Mouse (Mus musculus): Measurements from ENCODE around the gene Pip4k2c. TPM values are rescaled to one million over a fixed set of nuclear protein-coding genes. Genes with fewer than 3 reads are reported as not detected.
"Not testable (repeated sequence)": the region's sequence is repeated elsewhere in the genome, so short reads cannot be mapped to it uniquely, and the experiment has no call there.

Pip4k2c gene
- polyA plus RNA-seq, 1 experiment from 2014 or later, result 18.4 TPM

- no peaks in the 10 kb centered on the region for H3K36me3 ChIP-seq (ENCODE audit: control insufficient read depth, insufficient read depth, low read length)
- no peak for ATAC-seq
- 89% methylated on average over 5 of the region's 5 CpGs for WGBS
- no peak overlapping the region for H3K9ac ChIP-seq (ENCODE audit: low read depth, low read length)
- H3K4me3 ChIP-seq (ENCODE audit: low read depth, low read length), result no peak overlapping the region
- no peak overlapping the region for H3K27ac ChIP-seq (ENCODE audit: low read length)
- no peaks in the 10 kb centered on the region for H3K27me3 ChIP-seq (ENCODE audit: control insufficient read depth, insufficient read depth, low read depth, low read length)
- no peaks in the 10 kb centered on the region for H3K9me3 ChIP-seq (replicated peaks; ENCODE audit: control insufficient read depth, low read length, poor library complexity, severe bottlenecking)
- H3K4me1 ChIP-seq (ENCODE audit: control insufficient read depth, insufficient read depth, low read length), result no peaks in the 10 kb centered on the region
- no peak overlapping the region for H3K4me2 ChIP-seq (ENCODE audit: low read length)
These were observed 56.7 kb downstream of the Pip4k2c start for GRCm38 (mm10) chr10:127154652-127155051.

GRCm38 (mm10) chr10:127154241-127154640 is 57.1 kb downstream of the Pip4k2c start:
- no peaks in the 10 kb centered on the region for H3K9me3 ChIP-seq (replicated peaks; ENCODE audit: control insufficient read depth, low read length, poor library complexity, severe bottlenecking)
- H3K9ac ChIP-seq (ENCODE audit: low read depth, low read length), result no peak overlapping the region
- 96% methylated on average over 2 of the region's 2 CpGs for WGBS
- no peak overlapping the region for H3K27ac ChIP-seq (ENCODE audit: low read length)
- H3K4me3 ChIP-seq (ENCODE audit: low read depth, low read length), result no peak overlapping the region
- ATAC-seq, result no peak
- H3K36me3 ChIP-seq (ENCODE audit: control insufficient read depth, insufficient read depth, low read length), result no peaks in the 10 kb centered on the region
- no peaks in the 10 kb centered on the region for H3K27me3 ChIP-seq (ENCODE audit: control insufficient read depth, insufficient read depth, low read depth, low read length)
- H3K4me2 ChIP-seq (ENCODE audit: low read length), result no peak overlapping the region
- H3K4me1 ChIP-seq (ENCODE audit: control insufficient read depth, insufficient read depth, low read length), result no peaks in the 10 kb centered on the region

GRCm38 (mm10) chr10:127153323-127153722 is 58.1 kb downstream of the Pip4k2c start:
- Histone ChIP-seq H3K27me3 (ENCODE audit: control insufficient read depth, insufficient read depth, low read depth, low read length) (no peaks in the 10 kb centered on the region), H3K9me3 (replicated peaks; ENCODE audit: control insufficient read depth, low read length, poor library complexity, severe bottlenecking) (no peaks in the 10 kb centered on the region), H3K9ac (ENCODE audit: low read depth, low read length) (no peak overlapping the region), H3K4me2 (ENCODE audit: low read length) (no peak overlapping the region), H3K4me1 (ENCODE audit: control insufficient read depth, insufficient read depth, low read length) (no peaks in the 10 kb centered on the region), H3K4me3 (ENCODE audit: low read depth, low read length) (no peak overlapping the region), H3K27ac (ENCODE audit: low read length) (no peak overlapping the region), H3K36me3 (ENCODE audit: control insufficient read depth, insufficient read depth, low read length) (no peaks in the 10 kb centered on the region)
- WGBS, result 96% methylated on average over 7 of the region's 7 CpGs
- no peak for ATAC-seq

- H3K9ac ChIP-seq (ENCODE audit: low read depth, low read length); ATAC-seq; H3K4me1 ChIP-seq (ENCODE audit: control insufficient read depth, insufficient read depth, low read length); H3K27ac ChIP-seq (ENCODE audit: low read length); H3K4me3 ChIP-seq (ENCODE audit: low read depth, low read length); H3K9me3 ChIP-seq (replicated peaks; ENCODE audit: control insufficient read depth, low read length, poor library complexity, severe bottlenecking); H3K27me3 ChIP-seq (ENCODE audit: control insufficient read depth, insufficient read depth, low read depth, low read length); H3K4me2 ChIP-seq (ENCODE audit: low read length); H3K36me3 ChIP-seq (ENCODE audit: control insufficient read depth, insufficient read depth, low read length): not testable (repeated sequence)
- 87% methylated on average over 10 of the region's 10 CpGs for WGBS
These were observed 58.8 kb downstream of the Pip4k2c start for GRCm38 (mm10) chr10:127152556-127152955.

GRCm38 (mm10) chr10:127151233-127151632 is 60.2 kb downstream of the Pip4k2c start:
- H3K9ac ChIP-seq (ENCODE audit: low read depth, low read length); H3K27me3 ChIP-seq (ENCODE audit: control insufficient read depth, insufficient read depth, low read depth, low read length); ATAC-seq; H3K36me3 ChIP-seq (ENCODE audit: control insufficient read depth, insufficient read depth, low read length); H3K4me2 ChIP-seq (ENCODE audit: low read length); H3K4me3 ChIP-seq (ENCODE audit: low read depth, low read length); H3K4me1 ChIP-seq (ENCODE audit: control insufficient read depth, insufficient read depth, low read length); H3K9me3 ChIP-seq (replicated peaks; ENCODE audit: control insufficient read depth, low read length, poor library complexity, severe bottlenecking); H3K27ac ChIP-seq (ENCODE audit: low read length): not testable (repeated sequence)
- 91% methylated on average over 3 of the region's 3 CpGs for WGBS

GRCm38 (mm10) chr10:127150471-127150872 is 60.9 kb downstream of the Pip4k2c start:
- no peak overlapping the region for H3K4me2 ChIP-seq (ENCODE audit: low read length)
- H3K4me1 ChIP-seq (ENCODE audit: control insufficient read depth, insufficient read depth, low read length), result no peaks in the 10 kb centered on the region
- H3K27ac ChIP-seq (ENCODE audit: low read length), result no peak overlapping the region
- no peaks in the 10 kb centered on the region for H3K36me3 ChIP-seq (ENCODE audit: control insufficient read depth, insufficient read depth, low read length)
- ATAC-seq, result no peak
- WGBS, result 88% methylated on average over 4 of the region's 4 CpGs
- no peaks in the 10 kb centered on the region for H3K27me3 ChIP-seq (ENCODE audit: control insufficient read depth, insufficient read depth, low read depth, low read length)
- H3K9ac ChIP-seq (ENCODE audit: low read depth, low read length), result no peak overlapping the region
- no peaks in the 10 kb centered on the region for H3K9me3 ChIP-seq (replicated peaks; ENCODE audit: control insufficient read depth, low read length, poor library complexity, severe bottlenecking)
- no peak overlapping the region for H3K4me3 ChIP-seq (ENCODE audit: low read depth, low read length)

- no peak overlapping the region for H3K4me3 ChIP-seq (ENCODE audit: low read depth, low read length)
- H3K27me3 ChIP-seq (ENCODE audit: control insufficient read depth, insufficient read depth, low read depth, low read length), result no peaks in the 10 kb centered on the region
- no peak overlapping the region for H3K4me2 ChIP-seq (ENCODE audit: low read length)
- no peak overlapping the region for H3K27ac ChIP-seq (ENCODE audit: low read length)
- no peaks in the 10 kb centered on the region for H3K9me3 ChIP-seq (replicated peaks; ENCODE audit: control insufficient read depth, low read length, poor library complexity, severe bottlenecking)
- no peaks in the 10 kb centered on the region for H3K36me3 ChIP-seq (ENCODE audit: control insufficient read depth, insufficient read depth, low read length)
- H3K9ac ChIP-seq (ENCODE audit: low read depth, low read length), result no peak overlapping the region
- 83% methylated on average over 6 of the region's 6 CpGs for WGBS
- ATAC-seq, result no peak
- no peaks in the 10 kb centered on the region for H3K4me1 ChIP-seq (ENCODE audit: control insufficient read depth, insufficient read depth, low read length)
These were observed 64.2 kb downstream of the Pip4k2c start for GRCm38 (mm10) chr10:127147135-127147534.

Other genes with a start within 250 kb of the Pip4k2c start
- gene Ctdsp2, start 232.9 kb downstream of the Pip4k2c start, polyA plus RNA-seq (2015; fragmentation: Nextera tagmentation; extraction: Ambion mirVana), result 12.0 and 13.5 TPM in 2 replicates
- gene Avil, start 210.9 kb downstream of the Pip4k2c start, polyA plus RNA-seq (2015; fragmentation: Nextera tagmentation; extraction: Ambion mirVana), result 1.7 and 2.8 TPM in 2 replicates
- gene Tsfm, start 180.7 kb downstream of the Pip4k2c start, polyA plus RNA-seq (2015; fragmentation: Nextera tagmentation; extraction: Ambion mirVana), result 61.4 and 67.7 TPM in 2 replicates
- 20.1 TPM in 2 replicates for gene Mettl1, start 170.2 kb downstream of the Pip4k2c start, polyA plus RNA-seq (2015; fragmentation: Nextera tagmentation; extraction: Ambion mirVana)
- 0.21 and 0.22 TPM in 2 replicates for gene Eef1akmt3, start 170.1 kb downstream of the Pip4k2c start, polyA plus RNA-seq (2015; fragmentation: Nextera tagmentation; extraction: Ambion mirVana)
- gene Cyp27b1, start 163.3 kb downstream of the Pip4k2c start, polyA plus RNA-seq (2015; fragmentation: Nextera tagmentation; extraction: Ambion mirVana), result 0.08 and 0.14 TPM in 2 replicates
- 5.6 and 6.3 TPM in 2 replicates for gene March9, start 151.4 kb downstream of the Pip4k2c start, polyA plus RNA-seq (2015; fragmentation: Nextera tagmentation; extraction: Ambion mirVana)
- 646 and 776 TPM in 2 replicates for gene Cdk4, start 148.1 kb downstream of the Pip4k2c start, polyA plus RNA-seq (2015; fragmentation: Nextera tagmentation; extraction: Ambion mirVana)
- gene Tspan31, start 141.3 kb downstream of the Pip4k2c start, polyA plus RNA-seq (2015; fragmentation: Nextera tagmentation; extraction: Ambion mirVana), result 105 and 110 TPM in 2 replicates
- 5.1 and 5.3 TPM in 2 replicates for gene Agap2, start 136.3 kb downstream of the Pip4k2c start, polyA plus RNA-seq (2015; fragmentation: Nextera tagmentation; extraction: Ambion mirVana)
- gene Os9, start 90.5 kb downstream of the Pip4k2c start, polyA plus RNA-seq (2015; fragmentation: Nextera tagmentation; extraction: Ambion mirVana), result 132 and 138 TPM in 2 replicates
- 60.7 and 71.7 TPM in 2 replicates for gene B4galnt1, start 46.4 kb downstream of the Pip4k2c start, polyA plus RNA-seq (2015; fragmentation: Nextera tagmentation; extraction: Ambion mirVana)
- gene Slc26a10, start 30.9 kb downstream of the Pip4k2c start, polyA plus RNA-seq (2015; fragmentation: Nextera tagmentation; extraction: Ambion mirVana), result 1.1 and 1.2 TPM in 2 replicates
- 19.6 and 20.2 TPM in 2 replicates for gene Arhgef25, start 21.5 kb downstream of the Pip4k2c start, polyA plus RNA-seq (2015; fragmentation: Nextera tagmentation; extraction: Ambion mirVana)
- gene Dtx3, start 15.9 kb downstream of the Pip4k2c start, polyA plus RNA-seq (2015; fragmentation: Nextera tagmentation; extraction: Ambion mirVana), result 254 and 255 TPM in 2 replicates
- gene Kif5a, start 51.8 kb upstream of the Pip4k2c start, polyA plus RNA-seq (2015; fragmentation: Nextera tagmentation; extraction: Ambion mirVana), result 113 and 120 TPM in 2 replicates
- 332 and 345 TPM in 2 replicates for gene Dctn2, start 54.8 kb upstream of the Pip4k2c start, polyA plus RNA-seq (2015; fragmentation: Nextera tagmentation; extraction: Ambion mirVana)
- gene Mbd6, start 77.4 kb upstream of the Pip4k2c start, polyA plus RNA-seq (2015; fragmentation: Nextera tagmentation; extraction: Ambion mirVana), result 12.6 and 15.3 TPM in 2 replicates
- gene Mars, start 100.2 kb upstream of the Pip4k2c start, polyA plus RNA-seq (2015; fragmentation: Nextera tagmentation; extraction: Ambion mirVana), result 123 and 128 TPM in 2 replicates
- 0.46 and 0.75 TPM in 2 replicates for gene Arhgap9, start 110.4 kb upstream of the Pip4k2c start, polyA plus RNA-seq (2015; fragmentation: Nextera tagmentation; extraction: Ambion mirVana)
- gene Gli1, start 130.4 kb upstream of the Pip4k2c start, polyA plus RNA-seq (2015; fragmentation: Nextera tagmentation; extraction: Ambion mirVana), result 0.92 and 1.3 TPM in 2 replicates
- 0.04 TPM in 2 replicates for gene Inhbe, start 142.8 kb upstream of the Pip4k2c start, polyA plus RNA-seq (2015; fragmentation: Nextera tagmentation; extraction: Ambion mirVana)
- gene Inhbc, start 158.8 kb upstream of the Pip4k2c start, polyA plus RNA-seq (2015; fragmentation: Nextera tagmentation; extraction: Ambion mirVana), result 0.15 TPM in 1 of 2 replicates, not detected in the other
- gene R3hdm2, start 168.7 kb upstream of the Pip4k2c start, polyA plus RNA-seq (2015; fragmentation: Nextera tagmentation; extraction: Ambion mirVana), result 35.2 and 35.9 TPM in 2 replicates

Data from midbrain, embryonic 16.5 days (tissue).